Mouse (Mus musculus): ENCODE data around the gene Brd7. TPM values are rescaled to one million over a fixed set of nuclear protein-coding genes. Genes with fewer than 3 reads are reported as not detected.
A peak's percentile ranks its signal among the peaks of the same experiment; 100 is the strongest.

Brd7 gene
- polyA plus RNA-seq, 1 experiment from 2014 or later, result 32.9 TPM

GRCm38 (mm10) chr8:88383164-88383556 lies 21.2 kb upstream of the Brd7 start:
- H3K4me2 ChIP-seq (ENCODE audit: low read depth, low read length), result no peak overlapping the region
- no peaks in the 10 kb centered on the region for H3K9me3 ChIP-seq (ENCODE audit: control insufficient read depth, low read length)
- ATAC-seq, result no peak
- H3K27me3 ChIP-seq (replicated peaks; ENCODE audit: control insufficient read depth, insufficient read depth, low read length), result no peaks in the 10 kb centered on the region
- H3K27ac ChIP-seq (ENCODE audit: low read length), result no peak overlapping the region
- H3K4me1 ChIP-seq (ENCODE audit: control insufficient read depth, insufficient read depth, low read length), result no peaks in the 10 kb centered on the region
- no peak overlapping the region for H3K9ac ChIP-seq (ENCODE audit: low read depth, low read length)
- H3K36me3 ChIP-seq (ENCODE audit: control insufficient read depth, insufficient read depth, low read length), result no peaks in the 10 kb centered on the region
- H3K4me3 ChIP-seq (ENCODE audit: low read length), result no peak overlapping the region
- WGBS, result 92% methylated on average over 2 of the region's 2 CpGs

DNA sequence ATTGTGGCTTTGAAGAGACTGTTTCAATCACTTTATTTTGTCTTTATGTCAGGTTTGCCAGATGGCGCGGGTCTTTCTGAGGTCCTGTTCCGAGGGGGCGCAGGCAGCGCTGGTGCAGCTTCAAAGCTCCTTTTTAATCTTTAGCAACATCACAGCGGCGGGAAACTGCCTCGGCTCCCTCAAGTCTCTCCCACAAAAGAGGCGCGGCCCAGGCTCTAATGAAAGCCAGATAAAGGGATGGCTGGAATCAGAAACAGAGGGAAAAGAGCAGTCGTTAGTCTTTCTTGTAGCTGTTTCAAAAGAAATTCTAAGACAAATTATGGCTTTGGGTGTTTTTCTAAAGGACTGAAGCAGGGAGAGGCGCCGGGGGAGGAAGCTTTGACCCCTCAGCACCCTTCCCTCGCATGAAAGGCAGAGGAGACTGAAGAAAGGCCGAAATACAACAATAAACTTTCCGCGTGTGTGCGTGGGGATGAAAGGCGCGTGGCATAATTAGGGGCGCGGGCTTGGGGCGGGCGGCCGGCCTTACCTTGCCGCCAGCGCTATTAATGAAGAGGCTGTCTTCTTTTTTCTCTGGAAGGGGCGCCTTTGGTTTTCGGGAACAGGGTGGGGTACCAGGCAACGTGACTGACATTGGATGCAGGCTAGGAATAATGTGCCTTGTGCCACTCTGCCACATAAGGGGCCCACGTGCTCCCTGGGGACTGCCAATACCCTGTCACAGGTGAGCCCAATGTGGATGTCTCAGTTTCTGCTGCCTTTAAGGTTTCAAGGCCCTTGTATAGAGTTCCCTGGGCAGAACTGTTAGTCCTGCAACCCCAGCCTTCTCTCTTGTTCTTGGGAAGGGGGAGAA lies 20.5 kb upstream of the Brd7 start:
- no peaks in the 10 kb centered on the region for H3K9me3 ChIP-seq (ENCODE audit: control insufficient read depth, low read length)
- 72% methylated on average over 31 of the region's 31 CpGs for WGBS
- no peaks in the 10 kb centered on the region for H3K27me3 ChIP-seq (replicated peaks; ENCODE audit: control insufficient read depth, insufficient read depth, low read length)
- no peak for ATAC-seq
- no peaks in the 10 kb centered on the region for H3K4me1 ChIP-seq (ENCODE audit: control insufficient read depth, insufficient read depth, low read length)
- H3K36me3 ChIP-seq (ENCODE audit: control insufficient read depth, insufficient read depth, low read length), result no peaks in the 10 kb centered on the region
- H3K4me2 ChIP-seq (ENCODE audit: low read depth, low read length), result no peak overlapping the region
- H3K27ac ChIP-seq (ENCODE audit: low read length), result no peak overlapping the region
- H3K4me3 ChIP-seq (ENCODE audit: low read length), result no peak overlapping the region
- H3K9ac ChIP-seq (ENCODE audit: low read depth, low read length), result no peak overlapping the region

DNA sequence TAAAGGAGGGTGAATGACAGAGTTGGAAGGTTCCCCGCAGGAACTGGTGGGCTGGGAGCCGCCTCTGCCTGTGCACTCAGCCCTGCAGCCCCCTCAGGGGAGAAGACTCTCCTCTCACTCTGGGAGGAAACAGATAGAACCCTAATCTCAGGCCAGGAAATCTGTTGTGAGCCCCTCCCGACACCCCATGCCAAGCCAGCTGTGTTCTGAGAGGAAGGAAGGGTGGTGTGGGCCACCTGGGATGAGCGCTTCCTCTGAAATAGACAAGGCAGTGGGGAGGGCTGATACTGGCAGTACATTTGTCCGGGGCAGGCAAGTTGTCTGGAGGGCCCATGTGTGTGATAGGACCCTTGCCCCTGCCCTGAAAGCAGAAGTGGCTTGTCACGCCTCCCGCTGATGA lies 18.5 kb upstream of the Brd7 start:
- ATAC-seq, result no peak
- Histone ChIP-seq H3K9ac (ENCODE audit: low read depth, low read length) (no peak overlapping the region), H3K27me3 (replicated peaks; ENCODE audit: control insufficient read depth, insufficient read depth, low read length) (no peaks in the 10 kb centered on the region), H3K4me2 (ENCODE audit: low read depth, low read length) (no peak overlapping the region), H3K36me3 (ENCODE audit: control insufficient read depth, insufficient read depth, low read length) (no peaks in the 10 kb centered on the region), H3K27ac (ENCODE audit: low read length) (no peak overlapping the region), H3K4me3 (ENCODE audit: low read length) (no peak overlapping the region), H3K4me1 (ENCODE audit: control insufficient read depth, insufficient read depth, low read length) (peaks cover 2% of the 10 kb centered on the region), H3K9me3 (ENCODE audit: control insufficient read depth, low read length) (no peaks in the 10 kb centered on the region)
- WGBS, result 73% methylated on average over 7 of the region's 7 CpGs

DNA sequence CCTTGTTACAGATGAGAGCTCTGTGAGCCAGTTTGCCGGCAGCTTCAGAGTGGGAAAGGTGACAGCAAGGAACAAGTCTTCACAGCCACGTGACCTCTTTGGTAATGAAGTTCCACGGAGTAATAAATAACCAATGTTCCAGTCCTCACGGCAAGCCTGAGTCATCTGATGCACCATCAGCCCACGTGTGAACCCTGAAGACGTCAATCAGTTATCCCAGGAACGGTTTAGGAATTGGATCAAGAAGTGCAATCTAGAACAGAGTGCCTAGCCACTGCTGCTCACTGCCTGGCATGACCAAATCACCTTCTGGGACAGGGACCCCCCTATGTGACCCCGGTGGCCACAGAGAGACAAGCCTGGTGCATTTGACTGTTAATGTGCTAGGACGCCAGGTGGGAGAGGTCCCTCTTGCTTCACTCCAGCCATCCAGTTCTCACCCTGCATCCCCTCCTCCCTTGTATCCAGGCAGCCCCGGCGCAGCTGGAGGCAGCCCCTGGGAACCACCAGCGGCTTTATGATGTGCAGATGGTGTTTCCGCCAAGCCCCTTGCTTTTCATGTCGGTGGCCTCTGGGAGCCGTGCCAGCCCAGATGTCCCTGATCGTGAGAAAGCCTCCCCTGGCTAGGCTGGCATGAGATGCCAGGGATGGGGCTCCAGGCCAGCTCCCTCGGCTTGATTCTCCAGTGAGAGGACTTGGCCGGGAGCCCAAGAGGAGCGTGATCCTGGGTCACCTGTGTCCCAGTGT lies 15.0 kb upstream of the Brd7 start:
- Histone ChIP-seq H3K36me3 (ENCODE audit: control insufficient read depth, insufficient read depth, low read length) (no peaks in the 10 kb centered on the region), H3K4me3 (ENCODE audit: low read length) (no peak overlapping the region), H3K27ac (ENCODE audit: low read length) (no peak overlapping the region), H3K4me2 (ENCODE audit: low read depth, low read length) (no peak overlapping the region), H3K4me1 (ENCODE audit: control insufficient read depth, insufficient read depth, low read length) (peaks cover 2% of the 10 kb centered on the region), H3K27me3 (replicated peaks; ENCODE audit: control insufficient read depth, insufficient read depth, low read length) (no peaks in the 10 kb centered on the region), H3K9ac (ENCODE audit: low read depth, low read length) (no peak overlapping the region), H3K9me3 (ENCODE audit: control insufficient read depth, low read length) (no peaks in the 10 kb centered on the region)
- 41% methylated on average over 19 of the region's 19 CpGs for WGBS
- ATAC-seq, result no peak; the same call in 1 of the 2 replicates

DNA sequence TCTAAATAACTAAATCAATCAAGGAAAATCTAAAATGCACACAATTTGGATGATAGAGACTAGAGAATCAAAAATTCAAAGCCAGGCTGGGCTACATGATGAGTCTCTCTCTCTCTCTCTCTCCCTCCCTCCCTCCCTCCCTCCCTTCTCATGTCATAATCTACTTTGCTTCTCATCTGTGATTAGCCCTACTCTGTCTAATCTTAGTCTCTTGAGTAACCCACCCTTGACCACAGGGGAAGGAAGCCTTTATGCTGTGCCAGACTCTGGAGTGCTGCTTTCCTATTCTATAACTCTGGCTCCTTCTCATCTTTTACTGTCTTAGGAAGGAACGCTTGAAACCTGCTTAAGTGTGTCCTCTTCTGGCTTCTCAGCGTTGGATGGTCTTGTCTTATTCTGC lies 9.5 kb upstream of the Brd7 start:
- Histone ChIP-seq H3K4me2 (ENCODE audit: low read depth, low read length) (no peak overlapping the region), H3K9me3 (ENCODE audit: control insufficient read depth, low read length) (no peaks in the 10 kb centered on the region), H3K36me3 (ENCODE audit: control insufficient read depth, insufficient read depth, low read length) (no peaks in the 10 kb centered on the region), H3K4me3 (ENCODE audit: low read length) (no peak overlapping the region), H3K27me3 (replicated peaks; ENCODE audit: control insufficient read depth, insufficient read depth, low read length) (no peaks in the 10 kb centered on the region), H3K4me1 (ENCODE audit: control insufficient read depth, insufficient read depth, low read length) (peaks cover 5% of the 10 kb centered on the region; the same call in 1 of the 2 replicates), H3K27ac (ENCODE audit: low read length) (no peak overlapping the region), H3K9ac (ENCODE audit: low read depth, low read length) (no peak overlapping the region)
- ATAC-seq, result no peak
- WGBS, result 85% methylated on average over 2 of the region's 2 CpGs

GRCm38 (mm10) chr8:88369805-88370204 lies 7.8 kb upstream of the Brd7 start:
- Histone ChIP-seq H3K4me1 (ENCODE audit: control insufficient read depth, insufficient read depth, low read length) (peaks cover 5% of the 10 kb centered on the region; the same call in 1 of the 2 replicates), H3K4me3 (ENCODE audit: low read length) (no peak overlapping the region), H3K4me2 (ENCODE audit: low read depth, low read length) (no peak overlapping the region), H3K9ac (ENCODE audit: low read depth, low read length) (no peak overlapping the region), H3K9me3 (ENCODE audit: control insufficient read depth, low read length) (no peaks in the 10 kb centered on the region), H3K36me3 (ENCODE audit: control insufficient read depth, insufficient read depth, low read length) (no peaks in the 10 kb centered on the region), H3K27ac (ENCODE audit: low read length) (no peak overlapping the region), H3K27me3 (replicated peaks; ENCODE audit: control insufficient read depth, insufficient read depth, low read length) (no peaks in the 10 kb centered on the region)
- ATAC-seq, result peak; percentile 62
- 35% methylated on average over 3 of the region's 3 CpGs for WGBS

DNA sequence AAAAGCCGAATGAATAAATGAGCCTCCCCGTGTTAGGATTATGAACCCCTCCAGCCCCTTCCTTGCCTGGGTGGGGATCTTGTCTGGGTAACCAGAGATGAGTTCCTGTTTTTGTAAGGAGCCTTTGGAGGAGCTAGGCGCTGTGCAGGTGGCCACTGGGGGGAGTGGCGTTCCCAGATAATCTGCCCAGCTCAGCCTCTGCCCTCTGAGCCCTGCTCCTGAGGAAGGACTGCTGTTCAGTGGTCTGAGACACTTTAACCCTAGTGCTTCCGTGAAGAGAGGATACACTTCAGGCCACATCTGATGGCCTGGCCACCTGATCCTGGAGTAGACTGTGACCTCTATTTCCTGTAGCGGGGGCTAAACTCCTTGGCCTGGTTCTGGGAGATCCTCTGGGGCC lies 7.2 kb upstream of the Brd7 start:
- no peak overlapping the region for H3K9ac ChIP-seq (ENCODE audit: low read depth, low read length)
- H3K27me3 ChIP-seq (replicated peaks; ENCODE audit: control insufficient read depth, insufficient read depth, low read length), result no peaks in the 10 kb centered on the region
- H3K4me2 ChIP-seq (ENCODE audit: low read depth, low read length), result no peak overlapping the region
- peaks cover 5% of the 10 kb centered on the region; the same call in 1 of the 2 replicates for H3K4me1 ChIP-seq (ENCODE audit: control insufficient read depth, insufficient read depth, low read length)
- H3K27ac ChIP-seq (ENCODE audit: low read length), result no peak overlapping the region
- no peaks in the 10 kb centered on the region for H3K9me3 ChIP-seq (ENCODE audit: control insufficient read depth, low read length)
- H3K36me3 ChIP-seq (ENCODE audit: control insufficient read depth, insufficient read depth, low read length), result no peaks in the 10 kb centered on the region
- WGBS, result 12% methylated on average over 6 of the region's 6 CpGs
- peak; percentile 73 for ATAC-seq
- H3K4me3 ChIP-seq (ENCODE audit: low read length), result no peak overlapping the region

- Histone ChIP-seq H3K9ac (ENCODE audit: low read depth, low read length) (peak overlapping the region; percentile 98), H3K27ac (ENCODE audit: low read length) (peak overlapping the region; percentile 50; the same call in 1 of the 2 replicates), H3K9me3 (ENCODE audit: control insufficient read depth, low read length) (no peaks in the 10 kb centered on the region), H3K36me3 (ENCODE audit: control insufficient read depth, insufficient read depth, low read length) (peaks cover 9% of the 10 kb centered on the region), H3K4me3 (ENCODE audit: low read length) (peak overlapping the region; percentile 99), H3K4me1 (ENCODE audit: control insufficient read depth, insufficient read depth, low read length) (peaks cover 15% of the 10 kb centered on the region), H3K27me3 (replicated peaks; ENCODE audit: control insufficient read depth, insufficient read depth, low read length) (no peaks in the 10 kb centered on the region), H3K4me2 (ENCODE audit: low read depth, low read length) (peak overlapping the region; percentile 52)
- 36% methylated on average over 11 of the region's 11 CpGs for WGBS
- ATAC-seq, result peak; percentile 68
Measured at GRCm38 (mm10) chr8:88362446-88363150, 604 bp upstream of the Brd7 start.

DNA sequence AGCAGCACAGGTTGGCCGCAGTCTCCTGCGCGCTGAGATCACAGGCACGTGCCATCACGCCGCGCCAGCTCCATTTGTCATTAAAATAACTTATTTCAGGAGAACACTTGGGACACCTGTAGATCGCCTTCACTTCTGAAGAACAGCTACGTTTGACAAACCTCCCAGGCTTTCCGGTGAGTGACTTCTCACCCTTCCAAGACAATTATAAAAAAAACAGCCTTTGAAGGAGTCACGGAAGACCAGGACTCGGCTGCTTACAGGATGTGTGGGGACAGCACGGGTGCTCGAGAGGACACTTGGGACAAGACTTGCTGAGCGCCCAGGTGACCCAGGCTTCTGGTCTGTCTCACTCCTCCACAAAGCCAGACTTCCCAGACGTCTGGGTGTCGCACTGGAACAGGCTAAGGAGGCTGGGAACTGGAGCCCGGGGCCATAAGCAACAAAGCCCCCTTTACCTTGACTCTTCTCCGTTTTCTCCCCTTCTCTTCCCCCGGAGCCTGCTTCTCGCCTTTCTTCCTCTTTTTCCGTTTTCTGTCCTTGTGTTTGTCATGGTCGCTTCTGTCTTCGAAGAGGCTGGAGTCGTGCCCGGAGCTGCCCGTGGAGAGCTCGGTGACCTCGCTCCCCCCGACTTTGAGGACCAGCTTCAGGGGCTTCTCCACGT lies 818 bp downstream of the Brd7 start:
- Histone ChIP-seq H3K4me2 (ENCODE audit: low read depth, low read length) (peak overlapping the region; percentile 80), H3K9me3 (ENCODE audit: control insufficient read depth, low read length) (no peaks in the 10 kb centered on the region), H3K27me3 (replicated peaks; ENCODE audit: control insufficient read depth, insufficient read depth, low read length) (no peaks in the 10 kb centered on the region), H3K4me3 (ENCODE audit: low read length) (peak overlapping the region; percentile 99), H3K27ac (ENCODE audit: low read length) (peak overlapping the region; percentile 87), H3K9ac (ENCODE audit: low read depth, low read length) (peak overlapping the region; percentile 98), H3K36me3 (ENCODE audit: control insufficient read depth, insufficient read depth, low read length) (peaks cover 13% of the 10 kb centered on the region), H3K4me1 (ENCODE audit: control insufficient read depth, insufficient read depth, low read length) (peaks cover 15% of the 10 kb centered on the region)
- peak; percentile 51 for ATAC-seq
- 1% methylated on average over 31 of the region's 31 CpGs for WGBS
